Mouse (Mus musculus): ENCODE measurements around the gene Nudt9. TPM values are rescaled to one million over a fixed set of nuclear protein-coding genes. Genes with fewer than 3 reads are reported as not detected.
A peak's percentile ranks its signal among the peaks of the same experiment; 100 is the strongest.
"Not testable (repeated sequence)": the region's sequence is repeated elsewhere in the genome, so short reads cannot be mapped to it uniquely, and the experiment has no call there.

Gene Nudt9
- total RNA-seq, 2 experiments from 2014 or later: 66.4 to 71.5 TPM

DNA sequence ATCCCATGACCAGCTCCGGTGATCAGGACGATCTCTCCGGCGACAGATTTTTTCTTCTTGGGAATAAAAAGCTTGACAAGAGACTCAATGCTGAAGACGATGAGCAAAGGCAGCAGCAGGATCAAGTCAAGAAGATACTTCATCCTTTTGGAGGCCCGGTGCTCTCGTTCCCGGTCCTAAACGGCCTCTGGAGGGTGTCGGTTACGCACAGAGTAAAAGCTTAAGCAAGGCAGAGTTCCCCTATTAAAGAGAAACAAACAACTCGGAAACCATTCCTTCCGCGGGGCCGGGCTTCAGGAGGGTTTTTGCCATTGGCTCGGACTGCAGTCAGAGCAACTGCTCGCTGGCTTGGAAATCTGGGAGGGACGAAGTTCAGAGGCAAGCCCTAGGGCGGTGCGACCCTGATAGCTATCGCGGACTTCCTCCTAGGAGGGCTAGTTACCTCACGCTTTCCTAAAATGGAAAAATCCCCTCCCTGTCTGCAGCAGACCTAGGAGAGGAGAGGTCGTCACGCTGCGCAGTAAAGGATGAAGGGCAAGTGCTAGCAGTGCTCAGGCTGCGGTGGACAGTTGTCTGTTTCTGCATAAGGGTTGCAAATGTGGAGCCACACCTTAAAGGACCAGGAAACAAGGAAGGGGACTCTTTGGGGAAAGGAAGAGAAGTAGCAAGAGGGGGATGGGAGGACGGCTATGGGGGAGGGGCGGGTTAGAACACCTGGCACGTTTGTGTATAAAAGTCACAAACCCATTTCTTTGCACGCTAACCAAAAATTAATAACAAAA is 24.3 kb upstream of the Nudt9 start, which contains the start of gene Hsd17b11:
Hsd17b11 (minus strand) TSS at position 323 of the 782 bp plus-strand sequence.
- DNase-seq (ENCODE audit: low spot score in 2 of 2): peak; percentile 69 to 71
- Histone ChIP-seq H3K27ac (peak within 1 kb of the TSS; percentile 94), H3K4me3 (peak within 1 kb of the TSS; percentile 58)
- TF ChIP-seq CTCF (conservative IDR thresholded peaks at IDR 0.05): peak; percentile 22; the same call in 1 of the 2 replicates

DNA sequence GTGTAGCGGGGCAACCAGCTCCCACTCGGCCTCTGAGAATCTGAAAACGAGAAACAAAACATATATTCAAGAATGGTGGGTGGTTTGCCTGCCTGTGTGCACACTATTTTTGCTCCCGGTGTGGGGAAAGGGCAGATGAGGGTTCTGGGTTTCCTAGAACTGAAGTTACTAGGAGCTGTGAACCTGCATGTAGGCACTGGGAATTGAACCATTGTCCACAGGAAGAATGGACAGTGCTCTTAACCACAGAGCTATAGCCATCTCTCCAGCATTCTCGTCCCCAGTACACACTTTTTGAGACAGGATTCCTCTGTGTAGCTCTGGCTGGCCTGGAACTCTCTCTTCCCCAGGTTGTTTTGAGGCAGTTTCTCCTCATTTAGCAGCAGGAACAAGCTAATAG is 23.5 kb upstream of the Nudt9 start:
- no peak for TF ChIP-seq CTCF (conservative IDR thresholded peaks at IDR 0.05)
- peak overlapping the region; percentile 94 for H3K27ac ChIP-seq
- peak overlapping the region; percentile 58 for H3K4me3 ChIP-seq

DNA sequence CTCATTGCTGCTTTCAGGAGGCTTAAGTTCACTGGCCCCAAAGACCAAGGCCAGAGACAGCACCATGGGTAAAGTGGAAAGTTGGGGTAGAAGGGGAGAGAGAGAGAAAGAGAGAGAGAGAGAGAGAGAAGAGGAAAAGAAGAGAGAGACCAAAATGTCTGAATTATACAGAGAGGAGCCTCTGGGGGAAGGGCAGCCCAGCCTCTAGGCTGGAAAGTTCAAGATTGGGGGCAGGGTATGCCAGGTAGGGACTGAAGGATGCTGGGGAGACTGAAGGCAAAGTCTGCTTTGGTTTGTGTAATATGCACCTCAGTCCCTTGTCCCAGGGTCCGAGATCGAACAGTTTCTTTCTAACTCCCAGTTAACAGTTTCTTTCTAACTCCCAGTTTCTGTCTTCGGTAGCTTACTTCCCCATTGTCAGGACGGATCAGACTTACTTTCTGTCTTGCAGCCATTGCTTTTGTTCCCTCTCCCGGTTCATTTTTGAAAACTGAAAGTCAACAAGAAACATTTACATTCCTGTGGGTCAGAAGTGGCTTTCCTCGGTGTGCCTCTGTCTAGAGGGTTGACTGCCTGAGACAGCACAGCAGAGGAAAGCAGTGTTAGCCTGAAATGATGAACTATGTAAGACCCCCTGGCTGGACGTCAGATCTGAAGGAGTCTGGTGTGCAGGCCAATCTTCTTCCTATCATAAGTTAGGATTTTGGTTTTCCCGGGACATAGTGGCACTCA is 22.7 kb upstream of the Nudt9 start:
- H3K4me3 ChIP-seq: no peak overlapping the region
- TF ChIP-seq CTCF (conservative IDR thresholded peaks at IDR 0.05): no peak
- H3K27ac ChIP-seq: no peak overlapping the region; the same call in 1 of the 2 replicates
- DNase-seq (ENCODE audit: low spot score in 2 of 2): no peak

More for the DNA sequence above, 23.5 kb upstream of the Nudt9 start:
- no peak for DNase-seq (ENCODE audit: low spot score in 2 of 2)

DNA sequence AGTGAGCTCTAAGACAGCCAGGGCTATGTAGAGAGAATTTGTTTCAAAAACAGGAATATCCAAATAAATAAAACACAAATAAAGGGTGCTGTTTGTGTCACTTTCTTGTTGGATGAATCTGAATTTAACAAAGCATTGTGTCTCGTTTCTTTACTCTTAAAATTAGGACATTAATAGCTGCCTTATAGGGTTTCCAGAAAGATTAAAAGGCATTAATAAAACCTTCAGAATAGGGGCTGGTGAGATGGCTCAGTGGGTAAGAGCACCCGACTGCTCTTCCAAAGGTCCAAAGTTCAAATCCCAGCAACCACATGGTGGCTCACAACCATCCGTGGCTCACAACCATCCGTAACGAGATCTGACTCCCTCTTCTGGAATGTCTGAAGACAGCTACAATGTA is 21.9 kb upstream of the Nudt9 start:
- not testable (repeated sequence) for H3K4me3 ChIP-seq; DNase-seq (ENCODE audit: low spot score in 2 of 2); H3K27ac ChIP-seq

DNA sequence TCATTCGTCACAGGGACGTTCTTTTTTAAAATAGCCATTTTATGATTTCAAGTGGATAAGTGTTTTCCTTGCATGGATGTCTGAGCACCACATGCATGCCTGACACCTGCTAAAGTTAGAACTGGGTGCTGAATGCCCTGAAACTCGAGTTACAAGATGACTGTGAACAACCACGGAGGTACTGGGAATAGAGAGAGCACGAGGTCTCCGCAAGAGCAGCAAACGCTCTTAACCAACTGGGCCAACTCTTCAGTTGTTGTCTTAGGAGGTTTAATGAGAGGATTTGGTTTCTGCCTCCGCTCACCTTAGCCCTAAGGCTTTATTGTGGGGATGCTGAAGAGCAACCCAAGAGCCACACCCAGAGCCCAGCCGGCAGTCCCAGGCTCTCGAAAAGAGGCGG is 21.3 kb upstream of the Nudt9 start:
- no peak for TF ChIP-seq CTCF (conservative IDR thresholded peaks at IDR 0.05)
- H3K4me3 ChIP-seq: no peak overlapping the region
- no peak overlapping the region for H3K27ac ChIP-seq
- DNase-seq (ENCODE audit: low spot score in 2 of 2): no peak

DNA sequence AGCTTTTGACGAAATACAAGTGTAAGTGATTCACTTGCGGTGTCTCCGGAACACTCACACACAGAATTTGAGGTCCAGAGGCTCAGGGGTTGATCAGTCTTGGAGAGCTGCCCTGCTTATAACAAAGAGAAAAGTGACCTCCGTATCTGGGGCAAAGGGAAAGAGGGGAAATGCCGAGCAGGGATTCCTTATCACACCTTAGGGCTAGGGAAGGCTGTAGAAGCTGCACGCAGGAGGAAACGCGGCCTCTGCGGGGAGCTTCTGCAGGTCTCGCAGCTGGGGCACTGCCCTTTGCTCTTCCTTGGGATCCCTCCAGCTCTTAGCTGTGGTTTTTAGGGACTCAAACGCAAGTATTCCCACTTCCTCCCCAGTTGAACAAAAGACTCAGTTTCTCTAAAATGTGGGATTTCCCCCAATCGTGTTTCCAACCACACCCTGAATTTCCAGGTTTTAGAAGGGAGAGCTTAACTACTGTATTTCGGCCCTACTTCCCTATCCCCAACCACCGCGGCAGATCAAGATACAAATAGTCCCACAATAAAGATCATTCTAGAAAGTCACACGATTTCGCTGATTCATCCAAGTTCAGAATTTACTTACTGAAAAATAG is 20.8 kb upstream of the Nudt9 start:
- DNase-seq (ENCODE audit: low spot score in 2 of 2): no peak
- TF ChIP-seq CTCF (conservative IDR thresholded peaks at IDR 0.05): no peak
- Histone ChIP-seq H3K27ac (no peak overlapping the region), H3K4me3 (no peak overlapping the region)

DNA sequence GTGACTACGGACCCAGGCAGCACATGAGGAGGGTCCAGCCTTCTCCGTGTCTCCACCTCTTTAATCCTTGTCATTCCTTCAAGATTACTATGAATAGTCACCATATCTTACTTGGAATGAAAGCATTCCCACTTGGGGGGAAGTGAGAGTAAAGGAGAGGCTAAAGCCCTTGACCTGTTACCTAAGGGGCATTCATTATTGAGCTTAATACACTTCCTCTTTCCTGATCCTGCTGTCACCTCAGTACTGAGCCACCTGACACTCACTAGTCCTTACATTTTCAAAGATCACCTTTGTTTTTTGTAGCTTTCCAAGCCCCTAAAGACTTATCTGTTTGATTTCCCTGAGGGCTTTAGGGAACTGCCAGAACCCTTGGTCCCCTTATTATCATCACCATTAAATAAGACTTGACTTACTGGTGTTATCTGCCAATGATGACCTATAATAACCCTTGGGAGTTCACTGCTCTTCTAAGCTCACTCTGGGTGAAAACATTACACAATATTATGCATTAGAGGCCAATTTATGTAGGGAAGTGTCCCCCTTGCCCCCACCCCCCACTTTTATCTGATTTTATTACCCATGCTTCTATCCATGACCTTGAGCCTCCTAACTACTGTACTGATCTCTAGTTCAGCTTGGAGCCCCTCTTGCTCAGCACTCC is 13.5 kb upstream of the Nudt9 start:
- TF ChIP-seq CTCF (conservative IDR thresholded peaks at IDR 0.05): no peak
- H3K4me3 ChIP-seq: no peak overlapping the region
- no peak overlapping the region for H3K27ac ChIP-seq
- no peak for DNase-seq (ENCODE audit: low spot score in 2 of 2)

DNA sequence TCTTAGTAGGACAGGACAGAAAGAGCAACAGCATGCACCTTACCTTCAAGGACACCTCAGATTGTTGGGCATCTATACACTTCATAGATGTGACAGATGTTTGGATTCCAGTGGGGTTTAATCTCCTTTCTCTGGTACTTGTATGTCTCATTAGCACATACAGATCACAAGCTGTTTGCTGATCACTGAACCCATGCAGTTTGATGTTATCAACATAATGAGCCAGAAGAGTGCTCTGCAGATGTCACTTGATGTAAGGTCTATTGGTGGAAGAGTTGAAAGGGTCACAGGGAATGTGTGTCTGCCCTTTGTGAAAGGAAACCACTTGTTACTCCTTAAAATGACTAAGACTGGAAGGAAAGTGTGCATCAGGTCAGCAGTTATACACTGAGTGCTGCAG is 11.0 kb upstream of the Nudt9 start:
- DNase-seq (ENCODE audit: low spot score in 2 of 2): no peak
- no peak overlapping the region for H3K27ac ChIP-seq
- no peak overlapping the region for H3K4me3 ChIP-seq
- TF ChIP-seq CTCF (conservative IDR thresholded peaks at IDR 0.05): no peak

DNA sequence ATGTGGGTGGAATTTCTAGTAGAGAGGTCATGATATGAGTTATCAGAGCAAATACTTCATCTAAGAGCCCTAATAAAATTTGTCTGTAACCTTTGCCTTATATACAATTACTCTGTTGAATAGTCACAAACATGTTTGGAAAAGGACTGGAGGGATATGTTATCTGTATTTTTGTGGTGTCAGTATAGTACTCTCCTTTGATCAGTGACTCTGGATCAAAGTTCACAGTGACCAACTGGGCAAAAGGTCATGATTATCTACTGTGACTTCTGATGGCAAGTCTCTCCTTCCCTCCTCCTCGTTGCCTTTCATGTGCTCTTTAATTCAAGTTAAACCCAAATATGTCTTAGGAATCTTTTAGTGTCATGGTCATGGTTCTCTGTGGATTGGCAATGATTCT is 10.3 kb upstream of the Nudt9 start:
- H3K4me3 ChIP-seq: no peak overlapping the region
- no peak for DNase-seq (ENCODE audit: low spot score in 2 of 2)
- no peak overlapping the region for H3K27ac ChIP-seq
- TF ChIP-seq CTCF (conservative IDR thresholded peaks at IDR 0.05): no peak

DNA sequence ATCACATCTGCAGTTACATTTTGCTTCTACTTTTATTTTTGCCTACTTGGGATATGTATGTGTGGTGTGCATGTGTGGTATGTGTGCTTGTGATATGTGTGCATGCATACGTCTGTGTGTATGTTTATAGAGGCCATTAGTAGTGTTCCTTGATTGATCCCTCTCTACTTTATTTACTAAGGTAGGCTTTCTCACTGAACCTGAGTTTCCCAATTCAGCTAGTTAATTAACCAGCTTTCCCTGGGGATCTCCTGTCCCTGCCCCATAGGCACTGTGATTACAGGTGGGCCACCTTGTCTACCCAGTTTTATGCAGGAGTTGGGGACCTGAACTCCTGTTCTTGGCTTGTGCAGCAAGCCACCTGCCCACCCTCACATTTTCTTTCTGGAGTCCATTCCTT is 9.4 kb upstream of the Nudt9 start:
- TF ChIP-seq CTCF (conservative IDR thresholded peaks at IDR 0.05): no peak
- no peak for DNase-seq (ENCODE audit: low spot score in 2 of 2)
- Histone ChIP-seq H3K4me3 (no peak overlapping the region), H3K27ac (no peak overlapping the region)

DNA sequence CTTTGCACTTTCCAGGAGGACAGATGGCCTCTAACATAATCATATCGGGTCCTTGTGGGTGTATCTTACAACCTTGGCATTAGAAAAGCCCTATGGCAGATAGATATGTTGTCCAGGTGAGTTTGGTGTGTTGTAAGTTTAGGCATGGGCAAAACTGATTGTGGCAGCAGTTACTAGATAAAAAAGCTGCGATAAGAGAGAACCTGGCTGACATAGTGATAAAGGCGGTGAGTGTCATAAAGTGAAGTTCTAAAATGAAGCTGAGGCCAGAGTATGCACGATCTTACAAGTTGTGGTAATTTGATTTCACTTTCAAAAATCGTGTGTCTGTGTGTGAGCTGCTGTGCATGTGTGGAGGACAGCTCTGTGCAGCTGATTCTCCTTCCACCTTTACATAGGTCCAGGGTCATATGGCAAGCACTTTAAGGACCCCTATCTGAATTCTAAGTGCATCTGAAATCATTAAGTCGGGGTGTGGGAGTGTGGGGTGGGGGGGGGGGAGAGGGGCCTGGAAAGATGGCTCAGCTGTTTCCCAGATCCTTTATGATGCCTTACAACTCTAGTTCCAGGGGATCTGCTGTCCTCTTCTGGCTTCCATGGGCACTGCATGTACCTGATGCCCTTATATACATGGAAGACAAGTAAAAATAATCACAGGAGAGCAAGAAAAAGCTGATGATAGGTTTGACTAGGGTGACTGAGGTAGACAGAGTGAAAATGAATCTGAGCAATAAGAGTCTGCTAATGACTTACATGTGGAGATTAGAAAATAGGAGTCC is 6.8 kb upstream of the Nudt9 start:
- Histone ChIP-seq H3K27ac (no peak overlapping the region), H3K4me3 (no peak overlapping the region)
- TF ChIP-seq CTCF (conservative IDR thresholded peaks at IDR 0.05): peak; percentile 81
- peak; percentile 31 to 53 for DNase-seq (ENCODE audit: low spot score in 2 of 2)

DNA sequence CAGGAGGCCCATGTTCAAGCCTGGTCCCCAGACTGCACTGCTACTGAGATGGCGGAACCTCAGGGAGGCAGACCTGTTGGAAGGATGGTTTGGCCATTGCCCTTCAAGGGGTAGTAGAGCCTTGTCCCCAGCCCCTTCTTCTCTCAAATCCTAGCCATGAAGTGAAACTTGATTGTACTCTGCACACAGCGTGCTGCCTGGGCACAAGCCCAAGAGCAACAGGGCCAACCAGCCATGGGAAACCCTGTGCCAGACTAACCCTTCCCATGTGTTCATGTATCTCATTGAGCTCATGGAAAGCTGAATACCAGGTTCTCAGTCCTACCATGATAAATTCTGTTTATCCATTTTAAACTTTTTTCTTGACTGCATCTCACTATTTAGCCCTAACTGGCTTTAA is 3.2 kb upstream of the Nudt9 start:
- DNase-seq (ENCODE audit: low spot score in 2 of 2): no peak
- H3K27ac ChIP-seq: no peak overlapping the region
- TF ChIP-seq CTCF (conservative IDR thresholded peaks at IDR 0.05): no peak
- H3K4me3 ChIP-seq: no peak overlapping the region
